Mouse (Mus musculus) C2C12 (cell line): ENCODE data around the gene Phactr1.

ENCODE experiments used
- CEBPB ChIP-seq: IDR thresholded peaks from one replicate; pipeline ENCODE4 v1.6.1; 2011; ENCODE audit warnings: low read depth, mild to moderate bottlenecking, control low read depth, moderate library complexity
- CTCF ChIP-seq: IDR thresholded peaks from one replicate; pipeline ENCODE4 v1.5.1; 2011; ENCODE audit not compliant: control insufficient read depth, insufficient read depth, insufficient read length
- MYOD1 ChIP-seq: IDR thresholded peaks from one replicate; pipeline ENCODE4 v1.6.1; 2011; ENCODE audit warnings: low read depth; ENCODE audit not compliant: control insufficient read depth, insufficient read length
- USF1 ChIP-seq: IDR thresholded peaks from one replicate; pipeline ENCODE4 v1.6.1; 2011; ENCODE audit warnings: low read depth, mild to moderate bottlenecking, control low read depth, moderate library complexity

DNA sequence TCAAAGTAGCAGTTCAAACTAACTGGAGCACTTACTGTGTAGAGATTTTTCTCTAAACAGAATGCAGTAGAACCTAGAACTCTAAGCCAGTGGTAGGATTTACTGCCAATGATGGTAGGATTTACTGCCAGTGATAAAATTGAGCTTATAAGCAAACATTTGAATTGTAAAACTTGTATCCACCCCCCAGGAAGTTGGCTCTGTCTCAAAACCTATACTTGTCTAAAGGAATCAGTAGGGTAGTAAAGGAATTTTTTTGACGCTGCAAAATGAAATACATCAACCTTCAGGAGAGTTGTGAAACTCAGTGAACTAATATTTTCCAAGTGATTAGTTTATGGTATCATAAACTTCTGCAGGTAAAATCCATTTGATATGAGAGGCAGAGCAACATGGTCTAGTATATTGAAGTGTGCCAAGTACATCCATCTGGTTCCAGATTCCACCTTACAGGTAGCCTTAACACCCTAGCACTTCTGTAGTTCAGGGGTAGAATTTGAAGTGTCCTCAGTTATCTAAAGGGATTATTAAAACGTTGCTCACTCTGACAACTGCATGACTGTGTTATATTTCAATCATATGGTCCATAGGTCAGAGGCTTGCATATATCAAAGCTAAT is 310.2 kb downstream of the Phactr1 start:
- TF ChIP-seq CTCF = no peak
- no peak for TF ChIP-seq USF1
- TF ChIP-seq CEBPB = no peak
- TF ChIP-seq MYOD1 = no peak
